Mouse (Mus musculus): ENCODE results near the gene Mki67.

DNA sequence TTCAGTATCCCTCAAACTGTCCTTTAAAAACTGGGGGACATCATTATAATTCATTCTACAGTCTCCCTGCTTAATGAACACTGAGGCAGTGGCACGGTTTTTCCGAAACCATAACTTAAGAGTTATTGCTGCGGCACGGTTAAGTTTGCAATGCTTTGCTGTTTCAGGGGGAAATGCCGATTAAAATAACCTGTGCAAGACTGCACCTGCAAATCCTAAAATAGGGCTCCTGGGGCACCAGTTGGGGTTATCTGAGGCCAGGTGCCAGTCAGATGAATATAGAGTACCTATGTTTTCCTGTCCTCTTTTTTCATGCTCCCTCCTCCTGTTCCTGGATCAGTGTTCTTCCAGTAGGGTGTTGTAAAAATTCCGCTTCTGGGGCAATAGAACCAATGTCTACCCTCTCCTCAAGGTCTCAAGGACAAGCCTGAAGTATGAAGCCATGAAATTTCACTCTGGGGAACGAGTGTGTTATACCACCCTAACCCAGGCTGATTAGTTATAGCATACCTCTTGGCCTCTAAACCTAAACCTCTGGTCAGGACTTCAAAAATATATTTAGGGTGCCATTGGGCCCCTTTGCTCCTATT is 902 bp upstream of the Mki67 start:
- no peak for TF ChIP-seq CTCF (IDR thresholded peaks at IDR 0.05; ENCODE audit: borderline replicate concordance, control insufficient read depth, extremely low read depth, insufficient read depth, low read length, poor library complexity)
- TF ChIP-seq POLR2A (IDR thresholded peaks at IDR 0.05; ENCODE audit: control insufficient read depth, extremely low read depth, insufficient read depth, low read length, poor library complexity) = no peak
